Mouse (Mus musculus) kidney, postnatal 0 days (tissue): ENCODE measurements around the gene Rims1. TPM values are rescaled to one million over a fixed set of nuclear protein-coding genes. Genes with fewer than 3 reads are reported as not detected.

Experiments used
- ATAC-seq: fragments of 200-750 bp; cut with Nextera tagmentation; replicated peaks from 2 replicates; pipeline ENCODE4 v1.8.0; 2017; ENCODE audit warnings: low read depth, moderate number of reproducible peaks, moderate TSS enrichment, moderate library complexity; ENCODE audit not compliant: low FRiP score
- DNase-seq: peaks from one replicate; pipeline ENCODE4 v3.0.0-alpha.2; 2016; ENCODE audit warnings: low spot score
- H3K27ac ChIP-seq: fragments of 300-500 bp; sonication (generic); 2 replicates; pipeline ENCODE4 v1.5.1; 2014; ENCODE audit warnings: mild to moderate bottlenecking
- H3K27me3 ChIP-seq: fragments of 300-500 bp; sonication (generic); 2 replicates; pipeline ENCODE4 v1.6.1; 2014; ENCODE audit warnings: low read length, mixed read lengths; ENCODE audit not compliant: insufficient read depth
- H3K36me3 ChIP-seq: fragments of 300-500 bp; sonication (generic); 2 replicates; pipeline ENCODE4 v1.6.1; 2014; ENCODE audit warnings: low read length, mixed read lengths; ENCODE audit not compliant: insufficient read depth
- H3K4me1 ChIP-seq: fragments of 300-500 bp; sonication (generic); replicated peaks from 2 replicates; pipeline ENCODE4 v1.6.1; 2014; ENCODE audit warnings: antibody characterized with exemption, low read length, mixed read lengths; ENCODE audit not compliant: insufficient read depth
- H3K4me2 ChIP-seq: fragments of 300-500 bp; sonication (generic); 2 replicates; pipeline ENCODE4 v1.6.1; 2014; ENCODE audit warnings: mild to moderate bottlenecking, low read length, moderate library complexity, mixed read lengths
- H3K4me3 ChIP-seq: fragments of 300-500 bp; sonication (generic); replicated peaks from 2 replicates; pipeline ENCODE4 v1.5.1; 2014; ENCODE audit warnings: low read depth, low read length
- H3K9ac ChIP-seq: fragments of 300-500 bp; sonication (generic); 2 replicates; pipeline ENCODE4 v1.6.1; 2014; ENCODE audit warnings: low read depth, low read length
- H3K9me3 ChIP-seq: fragments of 300-500 bp; sonication (generic); replicated peaks from 2 replicates; pipeline ENCODE4 v1.6.1; 2016; ENCODE audit warnings: low read length, inconsistent platforms, mixed read lengths
- CTCF ChIP-seq: IDR thresholded peaks from 2 replicates; pipeline ENCODE4 v1.5.1; 2016; ENCODE audit warnings: antibody characterized with exemption, low read depth, mild to moderate bottlenecking, moderate library complexity
- WGBS: fragments of 180-500 bp; shearing (Covaris S2); extraction: QIAGEN DNeasy Blood & Tissue Kit; methylation state at CpG from one replicate; pipeline ENCODE4 v1.1.7; 2014; 5-methylcytosine and 5-hydroxymethylcytosine counted together
- polyA plus RNA-seq: library from polyadenylated mRNA; unstranded; fragments of >200 nt; fragmentation: Nextera tagmentation; extraction: Ambion mirVana; gene quantifications from 2 replicates; pipeline ENCODE4 v1.2.1, GENCODE M21; 2015

The Rims1 gene
- polyA plus RNA-seq, 1 experiment from 2014 or later: 0.38 TPM

DNA sequence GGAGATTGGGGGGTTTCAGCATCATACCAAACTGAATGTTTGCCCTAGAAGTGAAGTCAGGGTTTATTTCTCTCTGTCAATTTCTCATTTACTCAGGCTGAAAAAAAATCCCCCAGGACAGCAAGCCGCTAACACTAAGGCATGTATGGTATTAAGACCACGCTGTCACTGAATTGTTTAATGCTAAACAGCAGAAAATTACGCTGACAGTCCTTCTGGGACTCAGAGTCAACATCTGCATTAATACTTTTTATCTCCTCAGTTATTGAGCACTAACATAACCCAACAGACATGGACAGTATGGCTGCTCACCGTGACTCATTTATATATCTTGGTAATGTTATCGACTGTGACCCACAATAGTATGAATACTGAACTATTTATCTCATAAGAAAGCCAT, 43.0 kb downstream of the Rims1 start:
- 78% methylated on average over 5 of the region's 5 CpGs for WGBS
- Histone ChIP-seq H3K9me3 (no peaks in the 10 kb centered on the region), H3K4me3 (no peak overlapping the region), H3K9ac (no peak overlapping the region), H3K4me1 (no peaks in the 10 kb centered on the region), H3K27me3 (no peaks in the 10 kb centered on the region), H3K4me2 (no peak overlapping the region), H3K36me3 (no peaks in the 10 kb centered on the region), H3K27ac (no peak overlapping the region)
- TF ChIP-seq CTCF: no peak
- ATAC-seq (no peak), DNase-seq (no peak)

DNA sequence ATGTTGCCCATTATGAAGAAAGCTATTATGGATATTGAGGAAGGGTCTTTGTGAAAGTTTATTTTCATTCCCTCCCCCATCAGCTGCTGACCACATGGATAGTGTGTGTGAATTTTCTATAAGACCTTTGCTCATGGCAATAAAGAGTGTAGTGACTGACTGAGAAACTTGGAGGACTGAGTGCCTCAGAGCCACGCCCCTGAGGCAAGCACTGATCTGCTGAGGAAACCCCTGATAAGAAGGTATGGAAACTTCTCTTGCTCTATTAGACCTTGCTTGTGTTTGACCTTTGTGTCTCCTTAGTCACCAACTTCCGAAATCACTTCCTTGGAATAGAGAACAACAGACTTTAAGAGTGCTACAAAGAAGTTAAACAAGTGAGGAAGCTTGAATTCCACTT, 55.3 kb downstream of the Rims1 start:
- TF ChIP-seq CTCF: no peak
- no peaks in the 10 kb centered on the region for H3K4me1 ChIP-seq
- H3K9me3 ChIP-seq: no peaks in the 10 kb centered on the region
- no peaks in the 10 kb centered on the region for H3K27me3 ChIP-seq
- H3K4me2 ChIP-seq: no peak overlapping the region
- no peak overlapping the region for H3K4me3 ChIP-seq
- no peak overlapping the region for H3K27ac ChIP-seq
- no peak overlapping the region for H3K9ac ChIP-seq
- DNase-seq (no peak), ATAC-seq (no peak)
- no peaks in the 10 kb centered on the region for H3K36me3 ChIP-seq
- WGBS: 76% methylated on average over 2 of the region's 2 CpGs

DNA sequence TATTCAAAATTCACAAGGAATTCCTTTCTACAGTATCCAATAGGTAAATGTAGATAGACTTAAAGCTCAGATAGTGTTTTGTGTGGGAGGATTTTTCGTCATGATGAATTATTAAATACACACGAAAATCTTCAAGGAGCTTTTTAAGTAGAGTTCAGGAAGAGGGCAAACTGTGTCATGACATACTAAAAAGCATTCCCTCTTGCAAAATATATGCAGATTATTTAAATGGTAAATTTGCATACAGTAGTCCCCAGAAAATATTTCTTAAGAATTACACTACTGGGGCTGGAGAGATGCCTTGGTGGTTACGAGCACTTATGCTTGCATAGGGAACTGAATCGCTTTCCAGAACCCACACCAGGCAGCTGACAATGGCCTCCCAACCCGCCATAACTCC, 61.1 kb downstream of the Rims1 start:
- no peak for ATAC-seq
- no peak for TF ChIP-seq CTCF
- H3K36me3 ChIP-seq: no peaks in the 10 kb centered on the region
- no peaks in the 10 kb centered on the region for H3K27me3 ChIP-seq
- 79% methylated on average over 5 of the region's 5 CpGs for WGBS
- H3K4me2 ChIP-seq: no peak overlapping the region
- H3K9ac ChIP-seq: no peak overlapping the region
- no peak for DNase-seq
- no peaks in the 10 kb centered on the region for H3K9me3 ChIP-seq
- no peak overlapping the region for H3K4me3 ChIP-seq
- no peaks in the 10 kb centered on the region for H3K4me1 ChIP-seq
- no peak overlapping the region for H3K27ac ChIP-seq

DNA sequence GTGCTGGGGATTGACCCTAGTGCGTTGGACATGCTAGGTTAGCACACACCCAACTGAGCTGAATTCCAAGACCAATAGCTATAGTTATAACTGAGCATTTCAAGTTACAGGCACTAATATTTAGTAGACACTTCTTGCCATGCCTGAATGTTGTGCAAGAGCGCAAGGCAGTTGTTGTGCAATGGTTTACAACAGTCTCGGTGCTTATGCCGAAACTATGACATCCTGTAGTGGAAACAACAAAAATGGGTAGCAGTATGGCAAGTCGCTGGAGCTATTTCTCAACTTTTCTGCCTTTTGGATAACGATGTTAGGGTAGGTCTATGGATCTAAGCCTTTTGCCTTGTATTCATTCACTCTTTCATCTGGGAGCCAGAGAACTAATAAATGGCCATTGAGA, 68.3 kb downstream of the Rims1 start:
- DNase-seq: no peak
- Histone ChIP-seq H3K27ac (no peak overlapping the region), H3K4me1 (no peaks in the 10 kb centered on the region), H3K4me2 (no peak overlapping the region), H3K36me3 (no peaks in the 10 kb centered on the region), H3K9ac (no peak overlapping the region), H3K4me3 (no peak overlapping the region), H3K27me3 (no peaks in the 10 kb centered on the region), H3K9me3 (no peaks in the 10 kb centered on the region)
- 89% methylated on average over 6 of the region's 6 CpGs for WGBS
- no peak for TF ChIP-seq CTCF
- ATAC-seq: no peak

DNA sequence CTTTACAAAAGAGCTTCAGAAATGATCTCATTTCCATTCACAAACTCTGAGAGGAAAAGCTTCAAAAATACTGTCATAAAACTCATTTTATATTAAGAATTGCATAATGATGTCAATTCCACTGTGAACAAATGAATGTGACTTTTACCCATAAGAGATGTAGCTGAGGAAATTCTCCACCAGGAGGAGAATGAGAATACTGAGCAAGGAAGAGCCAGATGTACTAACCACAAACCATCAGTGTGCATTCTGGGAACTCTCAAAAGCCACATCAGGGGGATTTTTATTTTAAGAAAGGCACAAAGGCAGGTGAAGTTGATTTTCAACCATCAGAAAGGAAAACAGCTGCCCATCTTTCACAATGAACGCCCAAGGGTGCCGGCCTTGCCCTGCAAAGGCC, 71.4 kb downstream of the Rims1 start:
- Histone ChIP-seq H3K36me3 (no peaks in the 10 kb centered on the region), H3K9me3 (no peaks in the 10 kb centered on the region), H3K27ac (no peak overlapping the region), H3K9ac (no peak overlapping the region), H3K4me1 (no peaks in the 10 kb centered on the region), H3K27me3 (no peaks in the 10 kb centered on the region), H3K4me2 (no peak overlapping the region), H3K4me3 (no peak overlapping the region)
- ATAC-seq (no peak), DNase-seq (no peak)
- TF ChIP-seq CTCF: peak; percentile 16; the same call in 1 of the 2 replicates
- WGBS: 85% methylated on average over 2 of the region's 2 CpGs

DNA sequence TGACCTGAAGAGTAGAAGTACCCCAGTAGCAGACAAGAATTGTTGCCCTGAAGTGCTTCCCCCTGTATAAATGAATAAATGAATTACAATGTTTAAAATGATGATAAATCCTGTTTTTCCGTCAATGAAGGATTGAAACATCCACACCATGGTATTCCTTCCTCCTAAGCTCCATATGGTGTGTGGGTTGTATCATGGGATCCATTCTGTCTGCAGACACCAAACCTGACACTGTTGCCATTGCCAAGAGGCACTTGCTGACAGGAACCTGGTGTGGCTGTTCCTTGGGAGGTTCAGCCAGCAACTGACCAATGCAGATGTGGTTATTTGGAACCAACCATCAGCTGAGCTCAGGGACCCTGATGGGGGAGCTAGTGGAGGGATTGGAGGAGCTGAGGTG, 72.5 kb downstream of the Rims1 start:
- no peaks in the 10 kb centered on the region for H3K27me3 ChIP-seq
- ATAC-seq: no peak
- H3K9ac ChIP-seq: no peak overlapping the region
- TF ChIP-seq CTCF: no peak
- WGBS: 77% methylated on average over 1 of the region's 1 CpGs
- H3K4me1 ChIP-seq: no peaks in the 10 kb centered on the region
- H3K27ac ChIP-seq: no peak overlapping the region
- no peaks in the 10 kb centered on the region for H3K9me3 ChIP-seq
- H3K36me3 ChIP-seq: no peaks in the 10 kb centered on the region
- DNase-seq: no peak
- no peak overlapping the region for H3K4me2 ChIP-seq
- H3K4me3 ChIP-seq: no peak overlapping the region

DNA sequence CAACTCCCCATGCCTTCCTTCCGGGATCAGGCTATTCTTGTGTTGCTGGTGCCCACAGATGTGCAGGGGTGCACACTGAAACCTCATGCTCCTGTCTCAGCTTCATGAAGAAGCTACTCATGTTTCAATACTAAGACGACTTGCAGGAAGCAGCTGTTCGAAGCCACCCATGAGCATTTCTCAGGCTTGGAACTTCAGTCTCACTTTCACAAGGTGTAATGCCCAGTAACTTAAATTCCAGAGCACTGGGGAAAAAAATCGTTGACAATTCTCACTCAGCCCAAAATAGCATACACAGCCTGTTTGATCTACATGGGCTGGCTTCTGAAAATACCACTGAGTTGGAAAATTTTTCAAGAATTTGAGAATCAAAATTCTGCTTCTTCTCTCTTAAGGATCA, 77.6 kb downstream of the Rims1 start:
- Histone ChIP-seq H3K4me2 (no peak overlapping the region), H3K36me3 (no peaks in the 10 kb centered on the region), H3K27me3 (no peaks in the 10 kb centered on the region), H3K4me1 (no peaks in the 10 kb centered on the region), H3K4me3 (no peak overlapping the region), H3K9me3 (no peaks in the 10 kb centered on the region), H3K9ac (no peak overlapping the region), H3K27ac (no peak overlapping the region)
- no peak for DNase-seq
- 63% methylated on average over 4 of the region's 4 CpGs for WGBS
- no peak for TF ChIP-seq CTCF
- no peak for ATAC-seq
